Mouse (Mus musculus) left cerebral cortex, adult 18-20 months (tissue): ENCODE measurements around the gene Ipmk. TPM values are rescaled to one million over a fixed set of nuclear protein-coding genes. Genes with fewer than 3 reads are reported as not detected.
"Not testable (repeated sequence)": the region's sequence is repeated elsewhere in the genome, so short reads cannot be mapped to it uniquely, and the experiment has no call there.

Experiments
- DNase-seq, 2 experiments: peaks; one replicate each; pipeline ENCODE4 v3.0.0; 2021 to 2022; ENCODE audit warnings: low spot score in 2 of 2, mixed read lengths in 1 of 2
- total RNA-seq, 2 experiments: library from RNA; stranded (reverse); gene quantifications; 2 replicates each; pipeline ENCODE4 v1.2.3; 2021

Gene Ipmk
- total RNA-seq, 2 experiments from 2014 or later, result 31.3 to 36.6 TPM

DNA sequence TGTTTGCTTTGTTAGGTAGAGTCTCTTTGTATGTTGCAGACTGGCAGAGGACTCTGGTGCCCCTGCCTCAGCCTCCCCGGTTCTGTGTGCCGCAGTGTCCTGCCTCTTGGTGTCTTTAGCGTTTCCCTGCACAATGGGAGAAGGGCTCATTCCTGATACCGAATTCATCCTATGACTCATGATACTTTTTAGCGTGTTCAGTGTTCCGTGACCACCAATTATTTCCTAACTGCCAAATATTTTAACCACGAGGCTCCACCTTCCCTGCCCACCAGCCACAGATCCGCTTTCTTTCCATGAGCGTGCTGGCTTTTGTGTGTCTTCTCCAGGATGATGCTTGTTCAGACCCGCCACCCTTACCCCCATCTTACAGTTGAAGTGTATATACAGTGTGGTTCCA is 16.3 kb downstream of the Ipmk start:
- no peak for DNase-seq

DNA sequence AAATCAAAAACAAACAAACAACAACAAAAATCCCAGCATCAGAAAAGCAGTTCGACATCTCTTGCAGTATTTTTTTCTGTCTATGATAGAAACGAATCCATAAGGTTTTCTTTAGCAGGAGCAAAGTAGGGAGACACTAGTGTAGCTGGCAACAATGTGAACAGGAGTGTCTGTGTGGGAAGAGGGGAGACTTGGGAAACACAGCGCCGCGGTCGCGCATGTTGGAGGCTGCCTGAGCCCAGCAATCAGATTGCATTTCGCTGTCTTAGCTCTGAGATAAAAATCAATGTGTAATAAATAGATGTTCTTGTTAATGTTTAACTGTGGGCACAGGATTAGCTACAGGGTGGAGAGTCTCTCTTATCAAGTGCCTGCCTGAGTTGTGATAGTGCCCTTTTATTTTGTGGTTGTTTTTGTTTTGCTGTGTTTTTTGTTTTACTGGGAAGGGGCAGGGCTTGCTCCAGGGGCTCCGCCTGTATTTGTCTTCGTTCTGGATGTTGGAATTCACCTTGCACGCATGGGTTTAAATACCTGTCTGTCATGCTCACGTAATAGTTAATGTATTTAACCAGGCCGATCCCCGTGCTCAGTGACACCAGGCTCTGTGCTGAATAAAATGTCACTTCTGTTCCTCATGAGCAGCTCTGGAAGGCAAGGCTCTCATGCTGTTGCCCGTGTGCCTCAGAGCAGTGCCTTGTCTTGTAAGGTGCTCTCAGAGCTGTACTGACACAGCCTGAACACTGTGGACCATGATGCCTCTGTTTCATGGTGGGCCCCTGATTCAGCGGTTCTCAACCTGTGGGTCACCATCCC is 20.8 kb downstream of the Ipmk start:
- peak in 1 of 2 experiments; percentile 36 for DNase-seq

DNA sequence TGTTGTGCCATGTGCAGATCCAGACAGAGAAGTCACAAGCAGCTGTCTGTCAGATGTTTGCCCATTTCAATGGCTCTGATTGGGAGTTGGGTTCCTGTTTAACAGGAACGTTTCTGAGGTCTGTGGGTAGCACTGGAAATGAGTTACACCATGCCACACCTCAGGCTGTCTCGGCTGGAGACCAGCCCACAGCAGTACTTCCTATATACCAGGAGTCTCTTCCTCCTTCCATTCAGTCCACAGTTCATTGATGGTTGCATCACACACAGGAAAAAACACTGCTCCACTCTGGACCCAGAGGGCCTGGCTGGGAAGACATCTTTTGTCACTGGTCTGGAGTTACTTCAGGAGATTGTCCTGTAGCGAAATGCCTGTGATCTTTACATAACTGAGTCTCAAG is 21.9 kb downstream of the Ipmk start:
- no peak for DNase-seq

DNA sequence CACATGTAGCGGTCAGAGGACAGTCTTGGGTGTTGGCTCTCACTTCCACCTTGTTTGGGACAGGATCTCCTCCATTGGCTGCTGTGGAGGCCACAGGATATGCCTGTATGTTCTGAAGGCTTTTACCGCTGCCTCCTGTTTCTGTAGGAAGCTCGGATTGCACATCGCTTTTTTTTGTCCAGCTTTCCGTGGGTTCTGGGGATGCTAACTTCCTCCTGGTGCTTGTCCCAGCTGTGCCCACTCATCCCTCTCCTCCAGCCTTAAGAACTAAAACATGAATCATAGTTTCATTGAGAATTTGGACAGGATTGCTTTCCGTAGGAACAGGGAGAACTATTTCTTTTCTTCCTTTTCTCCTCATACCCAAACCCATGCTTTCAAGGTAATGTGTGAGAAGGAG is 24.3 kb downstream of the Ipmk start:
- DNase-seq, result peak; percentile 38 to 66

DNA sequence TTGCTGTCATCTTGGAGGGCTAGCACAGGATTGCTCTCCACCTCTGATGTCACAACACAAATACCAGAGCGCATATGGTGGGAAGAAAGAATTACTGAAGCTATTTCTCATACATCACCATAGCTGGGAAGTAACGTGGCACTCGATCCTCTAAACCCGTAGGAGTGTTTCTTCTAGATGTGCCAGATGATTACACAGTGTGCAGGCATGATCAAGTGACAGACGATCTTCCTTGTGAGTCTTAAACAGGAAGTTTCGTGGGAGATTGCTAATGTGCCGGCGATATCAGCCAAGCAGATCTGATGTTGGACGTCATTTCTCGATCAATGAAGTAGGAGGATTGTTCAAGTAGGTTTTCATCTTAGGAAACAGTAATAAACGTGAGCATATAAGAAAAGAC is 26.1 kb downstream of the Ipmk start:
- DNase-seq, result no peak

DNA sequence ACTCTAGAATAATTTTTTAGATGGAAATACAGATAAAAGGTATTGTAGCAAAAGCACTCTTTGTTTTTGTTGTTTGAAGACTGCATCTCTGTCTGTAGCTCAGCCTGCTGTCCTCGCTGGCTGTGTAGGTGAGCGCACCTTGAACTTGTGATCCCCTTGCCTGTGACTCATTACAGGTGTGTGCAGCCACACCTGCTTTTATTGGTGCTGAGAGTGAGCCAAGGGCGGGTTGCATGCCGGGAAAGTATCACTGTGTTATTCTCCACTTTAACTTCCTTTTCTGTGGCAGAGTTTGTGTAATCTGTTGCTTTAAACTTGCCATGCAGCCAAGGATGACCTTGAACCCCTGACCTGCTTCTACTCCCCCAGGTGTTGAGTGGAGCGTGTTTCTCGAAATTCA is 28.5 kb downstream of the Ipmk start:
- DNase-seq, result no peak

DNA sequence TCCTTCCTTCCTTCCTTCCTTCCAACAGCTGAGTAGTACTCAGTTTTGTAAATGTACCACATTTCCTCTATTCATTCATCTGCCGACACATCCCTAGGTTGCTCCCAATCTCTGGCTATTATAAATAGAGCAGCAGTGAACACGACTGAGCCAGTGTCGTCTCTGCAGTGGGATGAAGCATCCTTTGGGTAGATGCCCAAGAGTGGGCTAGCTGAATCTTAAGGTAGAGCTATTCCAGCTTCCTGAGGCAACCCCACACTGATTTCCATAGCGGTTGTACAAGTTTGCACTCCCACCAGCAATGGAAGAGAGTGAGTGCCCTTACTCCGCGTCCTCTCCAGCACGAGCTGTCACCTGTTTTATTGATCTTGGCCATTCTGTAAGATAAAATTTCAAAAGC is 32.8 kb downstream of the Ipmk start:
- DNase-seq, result peak; percentile 59 to 60

DNA sequence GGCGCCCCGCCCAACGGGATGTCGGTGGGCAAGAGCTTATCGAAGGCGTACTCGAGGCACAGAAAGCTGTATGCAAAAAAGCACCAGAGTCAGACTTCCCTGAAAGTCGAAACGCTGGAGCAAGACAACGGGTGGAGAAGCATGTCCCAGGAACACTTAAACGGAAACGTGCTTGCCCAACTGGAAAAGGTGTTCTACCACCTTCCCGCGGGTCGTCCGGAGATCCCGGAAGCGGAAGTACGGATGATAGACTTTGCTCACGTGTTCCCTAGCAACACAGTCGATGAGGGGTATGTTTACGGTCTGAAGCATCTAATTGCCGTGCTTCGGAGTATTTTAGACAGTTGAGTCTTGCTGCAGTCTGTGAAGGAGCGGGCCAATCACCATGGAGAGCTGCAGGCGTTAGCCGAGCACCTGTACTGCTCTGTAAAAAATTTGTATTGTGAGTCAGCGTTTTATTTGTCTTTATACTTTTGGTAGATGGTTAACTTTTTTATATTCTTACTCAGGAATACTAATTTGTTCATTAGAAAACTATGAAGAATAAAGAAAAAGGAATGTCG is 34.0 kb downstream of the Ipmk start:
- no peak for DNase-seq

DNA sequence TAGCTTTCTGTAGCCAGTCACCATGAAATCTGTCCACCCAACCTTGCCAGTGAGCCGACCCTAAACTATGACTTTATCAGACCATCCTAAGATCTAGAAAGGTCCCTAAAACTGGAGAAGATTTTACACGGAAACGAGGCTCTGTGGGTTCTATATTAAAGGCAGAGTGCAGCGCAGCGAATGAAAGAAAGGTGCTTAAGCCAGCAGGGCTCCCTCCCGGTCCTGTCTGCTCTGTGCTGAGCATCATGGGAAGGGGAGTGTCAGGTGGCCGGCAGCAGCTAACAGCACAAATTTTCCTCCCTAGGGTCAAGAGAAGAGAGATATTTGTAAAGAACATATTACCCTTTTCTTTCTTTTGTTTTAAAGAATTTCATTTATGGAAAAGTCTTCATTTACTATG is 34.5 kb downstream of the Ipmk start:
- DNase-seq, result no peak

DNA sequence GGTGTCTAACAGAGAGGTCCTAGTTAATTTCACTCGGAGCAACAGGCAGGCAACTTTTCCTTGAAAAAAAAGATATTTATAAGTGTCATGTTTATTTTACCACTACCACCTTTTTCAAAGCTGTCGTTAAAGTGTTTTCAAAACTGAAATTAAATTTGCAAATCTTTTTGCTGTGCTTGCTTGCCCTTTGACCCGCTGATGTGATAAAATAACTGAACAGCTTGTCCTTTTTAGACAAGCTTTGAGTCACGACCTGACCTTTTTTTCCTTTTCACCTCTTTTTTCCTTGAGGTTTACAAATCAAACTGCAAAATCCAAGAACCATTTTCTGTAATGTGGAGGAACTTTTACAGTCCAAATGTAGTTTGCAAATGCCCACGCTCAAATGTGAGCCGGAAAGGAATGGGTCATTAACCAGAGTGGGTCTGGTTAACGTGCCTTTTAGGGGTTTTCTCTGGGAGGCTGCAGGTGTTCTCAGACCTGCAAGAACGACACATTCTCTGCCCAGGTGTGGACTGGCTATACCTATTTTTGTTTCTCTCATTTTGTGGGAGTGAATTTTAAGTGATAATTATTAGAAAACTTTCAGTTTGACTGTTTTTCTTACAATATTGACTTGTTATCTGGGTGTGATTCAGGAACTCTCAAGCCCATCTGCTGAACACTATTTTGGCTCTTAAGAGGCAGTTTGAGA is 35.4 kb downstream of the Ipmk start:
- no peak for DNase-seq

DNA sequence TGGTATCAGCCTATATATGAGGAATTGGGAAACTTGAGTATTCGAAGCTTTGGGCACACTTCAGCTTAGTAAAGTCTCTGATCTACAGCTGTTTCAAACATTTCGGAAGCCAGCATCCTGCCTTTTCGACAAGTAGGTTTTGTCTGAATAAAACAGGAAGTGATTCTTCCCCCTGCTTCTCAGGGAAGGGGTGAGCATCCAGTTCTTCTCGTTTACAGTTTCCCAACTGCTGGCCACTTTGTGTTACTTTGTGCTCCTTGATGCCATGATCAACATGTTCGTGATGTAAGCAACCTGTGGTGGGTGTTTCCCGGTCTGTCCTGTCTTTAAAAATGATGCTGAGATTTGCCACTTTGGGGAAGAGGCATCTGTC is 36.0 kb downstream of the Ipmk start:
- DNase-seq, result not testable (repeated sequence)

DNA sequence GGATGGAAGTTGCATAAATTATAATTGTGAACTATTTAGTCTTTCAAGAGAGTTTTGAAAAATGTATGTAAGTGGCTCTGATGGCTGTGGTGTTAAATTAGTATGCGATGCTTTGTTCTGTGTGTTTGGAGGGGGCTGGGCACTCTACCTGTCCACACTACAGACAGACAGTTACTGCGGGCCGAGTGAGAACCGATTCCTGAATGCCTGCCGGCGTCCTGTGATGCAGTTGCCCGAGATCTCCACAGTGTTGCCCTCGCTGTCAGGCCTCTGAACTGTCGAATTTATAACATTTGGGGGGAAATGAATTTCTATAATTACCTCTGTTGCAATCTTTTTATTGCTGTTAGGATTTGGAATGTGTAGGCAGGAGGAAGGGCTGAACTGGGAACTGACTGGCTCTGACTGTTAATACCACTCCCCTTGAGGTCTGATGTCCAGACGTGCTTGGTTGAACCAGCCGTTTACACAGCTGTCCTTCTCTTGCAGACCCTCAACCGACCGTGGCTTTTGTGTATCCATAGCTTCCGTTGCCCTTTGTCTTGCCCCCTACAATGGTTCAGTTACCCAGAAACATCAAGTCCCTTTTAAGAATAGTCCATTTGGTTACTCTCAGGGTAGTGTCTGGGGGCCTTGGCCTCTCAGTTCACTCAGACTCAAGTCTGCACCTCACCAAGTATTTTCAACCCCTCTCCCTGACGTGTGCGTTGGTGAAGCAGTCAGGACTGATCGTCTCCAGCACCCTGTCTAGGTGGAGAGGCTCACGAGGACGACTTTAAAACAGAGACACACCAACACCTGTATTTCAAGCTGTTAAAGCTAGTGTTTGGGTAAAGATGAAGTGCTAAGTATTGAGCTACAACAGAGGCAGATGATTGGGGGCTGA is 36.8 kb downstream of the Ipmk start:
- no peak for DNase-seq

DNA sequence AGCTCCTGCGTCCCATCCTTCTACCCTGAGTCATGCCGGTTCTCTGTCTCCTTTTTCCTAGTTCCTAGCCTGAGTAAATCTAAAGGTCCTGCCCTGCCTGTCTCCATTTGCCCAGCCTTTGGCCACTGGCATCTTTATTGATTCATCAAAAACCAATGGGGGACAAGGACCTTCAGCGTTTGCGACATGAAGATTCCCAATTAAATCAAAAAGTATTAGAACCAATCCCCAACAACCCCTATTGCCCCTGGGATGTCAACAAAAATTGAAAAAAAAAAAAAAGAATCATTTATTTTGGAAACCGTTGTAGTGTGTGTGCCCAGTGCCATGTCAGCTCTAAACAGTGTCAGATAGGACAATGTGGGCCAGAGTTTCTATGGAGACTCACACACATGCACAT is 41.7 kb downstream of the Ipmk start:
- DNase-seq, result no peak

DNA sequence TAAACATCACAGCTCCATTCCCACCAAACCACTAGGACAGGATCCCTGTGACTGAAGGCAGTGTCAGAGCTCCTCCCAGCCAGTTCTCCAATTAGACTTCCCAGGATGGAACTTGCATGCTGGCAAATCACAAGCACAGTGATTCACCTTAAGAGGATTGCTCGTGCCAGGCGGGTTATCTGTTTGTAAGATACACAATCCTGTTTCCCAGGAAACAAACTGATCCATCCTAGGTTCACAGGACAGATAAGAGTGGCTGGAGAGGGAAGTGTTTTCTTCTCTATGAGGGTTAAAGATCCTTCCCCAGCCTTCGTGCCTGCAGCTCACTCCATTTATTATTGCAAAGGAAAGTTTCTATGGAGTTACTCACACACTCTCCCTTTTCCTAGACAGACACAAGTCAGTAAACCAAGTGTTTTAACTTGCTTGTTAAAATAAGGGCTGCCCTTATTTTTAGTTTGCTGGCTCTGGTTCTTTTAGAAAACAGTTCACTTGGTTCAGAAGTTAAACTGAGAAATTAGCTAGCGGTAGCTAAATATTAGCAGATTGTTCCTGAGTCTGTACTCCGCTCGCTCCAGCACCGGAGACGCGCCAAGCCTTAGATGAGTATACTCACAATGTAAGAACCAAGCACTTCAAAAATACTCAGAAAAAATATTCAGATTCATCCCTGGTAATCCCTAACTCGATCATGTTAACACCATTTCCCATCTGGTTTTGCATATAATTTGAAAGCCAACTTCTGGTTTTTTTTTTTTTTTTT is 51.0 kb downstream of the Ipmk start:
- no peak for DNase-seq

DNA sequence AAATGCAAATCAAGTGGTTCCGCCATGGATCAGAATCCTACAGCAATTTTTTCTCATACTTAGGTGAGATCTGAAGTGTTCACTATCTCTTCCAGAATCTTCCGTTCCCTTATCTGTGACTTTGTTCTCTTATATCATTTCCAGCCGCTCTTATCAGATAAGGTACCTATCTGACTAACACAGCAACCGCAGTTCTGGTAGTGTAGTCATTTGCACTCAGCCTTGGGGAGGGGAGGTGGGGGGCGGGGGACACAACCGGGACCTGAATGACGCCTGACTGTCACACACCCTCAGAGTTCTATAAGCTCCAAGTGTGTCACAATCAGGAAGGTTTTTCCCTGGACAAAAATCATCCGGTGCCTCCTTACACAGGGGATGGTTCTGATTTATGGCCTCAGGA is 51.8 kb downstream of the Ipmk start:
- DNase-seq, result no peak

DNA sequence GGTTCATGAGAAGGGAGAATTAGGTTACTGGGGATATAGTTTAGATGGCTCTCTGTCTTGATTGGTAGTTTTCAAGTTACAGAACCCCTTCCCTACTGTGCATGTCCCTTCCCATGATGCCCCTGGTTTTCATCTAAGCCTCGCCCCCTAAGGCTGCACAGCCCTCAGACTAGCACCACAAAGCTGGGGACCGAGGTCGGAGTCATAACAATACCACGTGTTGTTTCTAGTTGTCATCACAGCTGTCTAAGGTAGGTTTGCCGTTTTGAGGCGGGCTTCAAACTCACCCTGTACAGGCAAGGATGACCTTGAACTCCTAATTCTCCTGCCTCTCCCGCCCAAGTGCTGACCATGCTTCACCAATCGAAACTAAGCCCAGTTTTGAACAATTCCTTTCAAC is 52.4 kb downstream of the Ipmk start:
- DNase-seq, result no peak

DNA sequence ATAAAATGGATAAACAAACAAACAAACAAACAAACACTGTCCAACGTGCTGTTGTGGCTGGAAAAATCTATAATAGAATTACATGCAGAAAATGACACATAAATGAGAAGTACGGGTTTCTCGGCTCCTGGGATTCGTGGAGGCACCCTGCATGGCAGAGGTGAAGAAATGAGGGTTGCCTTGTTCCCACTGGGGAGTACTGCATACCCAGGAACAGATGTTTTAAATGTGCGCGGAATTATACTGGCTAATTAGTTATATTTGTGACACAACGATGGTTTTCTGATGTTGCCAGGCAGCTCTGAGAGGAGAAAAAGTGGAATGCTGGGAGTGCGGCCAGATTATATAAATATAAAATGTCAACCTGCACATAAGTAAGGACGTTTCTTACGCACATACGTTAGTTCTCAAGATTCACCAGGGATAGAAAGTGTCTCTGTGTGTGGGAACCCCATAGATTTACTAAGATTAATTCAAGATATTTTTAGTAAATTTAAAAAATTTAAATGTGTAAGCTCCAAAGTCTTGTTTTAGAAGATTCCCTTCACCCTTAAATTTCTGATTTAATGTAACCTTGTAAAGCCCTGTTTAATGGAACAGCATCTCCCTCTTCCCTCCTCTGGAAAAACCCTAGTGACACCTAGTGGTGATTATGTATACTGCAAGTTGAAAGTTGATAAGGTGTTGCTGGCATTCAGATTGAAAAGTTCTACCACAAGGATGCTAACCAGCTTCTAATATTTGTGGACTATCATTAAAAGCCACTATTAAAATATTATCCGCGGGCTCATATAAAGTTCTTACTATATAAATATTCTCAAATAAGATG is 53.5 kb downstream of the Ipmk start:
- peak in 1 of 2 experiments; percentile 56 for DNase-seq

DNA sequence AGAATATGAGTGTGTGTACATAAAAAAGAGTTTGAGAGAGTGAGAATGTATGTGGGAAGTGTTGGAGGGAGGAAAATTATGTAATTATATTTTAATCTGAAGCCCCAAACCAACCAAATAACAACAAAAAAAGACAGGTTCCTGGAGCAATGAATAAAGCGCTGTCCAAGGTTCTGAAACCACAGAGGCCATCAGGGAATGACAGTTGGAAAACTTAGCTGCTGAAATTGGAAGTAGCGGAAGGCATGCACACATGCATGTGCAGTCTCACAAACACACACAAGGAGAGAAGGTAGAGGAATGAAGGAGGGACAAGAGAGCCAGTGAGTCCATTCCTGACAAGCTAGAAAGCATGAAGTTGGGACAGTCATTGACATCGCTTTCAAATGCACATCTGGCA is 56.1 kb downstream of the Ipmk start:
- no peak for DNase-seq

DNA sequence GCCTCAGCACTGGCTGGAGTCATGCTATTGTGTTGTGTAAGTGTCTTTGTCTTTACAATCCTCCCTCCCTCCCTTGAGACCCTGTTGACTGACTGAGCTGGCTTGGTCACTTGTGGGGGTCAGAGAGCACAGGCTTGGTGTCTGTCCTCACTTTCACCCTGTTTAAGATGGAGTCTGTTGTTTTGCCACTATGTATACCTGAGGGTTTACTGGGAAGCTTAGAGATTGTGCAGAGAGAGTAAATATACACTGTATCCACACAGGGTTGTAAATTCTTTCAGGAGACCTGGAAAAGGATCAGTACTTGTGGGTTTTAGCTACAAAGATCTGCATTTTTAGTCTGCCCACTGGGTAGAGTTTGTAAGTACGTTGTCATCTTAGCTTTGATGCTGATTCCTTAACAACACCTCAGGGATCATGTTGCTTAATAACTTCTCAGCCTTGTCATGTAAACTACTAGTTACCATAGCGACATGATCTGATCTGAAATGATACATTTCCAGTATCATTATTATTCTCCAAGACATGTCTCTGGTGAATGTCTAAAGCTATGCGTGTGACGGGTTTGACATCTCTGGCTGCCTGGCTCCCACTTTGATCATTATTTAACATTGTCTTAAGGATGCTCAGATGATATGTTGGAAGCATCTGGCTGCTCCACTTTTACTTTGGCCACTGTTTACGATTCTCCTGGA is 58.1 kb downstream of the Ipmk start:
- DNase-seq, result no peak
